In the genomic region with DNA sequence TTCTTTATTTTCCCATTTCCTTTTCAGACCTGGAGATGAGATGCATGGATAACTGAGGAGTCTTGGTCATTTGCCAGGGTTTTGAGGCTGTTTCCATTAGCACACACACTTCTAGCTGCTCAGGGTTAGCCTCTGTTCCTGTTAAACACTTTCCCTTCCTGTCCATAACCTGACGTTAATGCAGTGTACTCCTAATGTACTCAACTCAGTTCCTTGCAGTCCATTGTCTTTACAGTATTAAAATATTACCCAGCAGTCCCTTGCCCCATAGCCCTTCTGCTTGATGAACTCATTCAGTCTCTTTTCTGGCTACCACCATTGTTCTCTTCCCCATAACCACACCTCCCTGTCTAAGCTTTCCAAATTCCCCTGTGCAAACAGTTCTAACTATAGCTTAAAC, we compare ENCODE assay signal across 18 mouse cellular contexts.
DNase-seq lines count a peak whose midpoint lies in the region; ATAC-seq and TF ChIP-seq lines count a peak whose summit lies in the region.
"Had no signal": no experiment of that assay in that cellular context is flagged by ENCODE, and none has a peak within 500 bp of the region (broad histone marks: within the 10 kb centered on the region; RNA-seq: fewer than 3 reads in every experiment).

No protein-coding gene starts in this region.

- no peak overlapping the region for H3K27ac ChIP-seq in forebrain, embryonic 13.5 days
- no peak overlapping the region for H3K27ac ChIP-seq in forebrain, embryonic 12.5 days
- H3K27ac ChIP-seq in kidney, postnatal 0 days: no peak overlapping the region
- no peak overlapping the region for H3K27ac ChIP-seq in lung, postnatal 0 days (ENCODE audit: low read length)
- H3K27ac ChIP-seq: embryonic facial prominence, embryonic 13.5 days; heart, adult 2 months; hindbrain, embryonic 15.5 days had no signal

- H3K4me2 ChIP-seq in forebrain, embryonic 13.5 days: no peak overlapping the region
- H3K4me2 ChIP-seq in forebrain, embryonic 12.5 days: no peak overlapping the region
- no peak overlapping the region for H3K4me2 ChIP-seq in kidney, postnatal 0 days (ENCODE audit: low read length)
- no peak overlapping the region for H3K4me2 ChIP-seq in lung, postnatal 0 days (replicated peaks; ENCODE audit: low read depth, low read length)
- H3K4me2 ChIP-seq: embryonic facial prominence, embryonic 13.5 days; heart, embryonic 11.5 days; hindbrain, embryonic 15.5 days had no signal

- peak; percentile 21; the same call in 1 of the 2 replicates for ATAC-seq in forebrain, embryonic 13.5 days
- no peak for ATAC-seq in forebrain, embryonic 12.5 days (ENCODE audit: low FRiP score)
- ATAC-seq in kidney, postnatal 0 days (replicated peaks; ENCODE audit: low FRiP score, low read depth): no peak
- peak; percentile 41 for ATAC-seq in lung, postnatal 0 days
- ATAC-seq: forebrain, embryonic 16.5 days had no signal

- no peaks in the 10 kb centered on the region for H3K27me3 ChIP-seq in forebrain, embryonic 13.5 days
- H3K27me3 ChIP-seq in forebrain, embryonic 12.5 days: no peaks in the 10 kb centered on the region; the same call in 1 of the 2 replicates
- H3K27me3 ChIP-seq in kidney, postnatal 0 days (ENCODE audit: insufficient read depth, low read length): no peaks in the 10 kb centered on the region
- H3K27me3 ChIP-seq in lung, postnatal 0 days (replicated peaks; ENCODE audit: insufficient read depth, low read length): no peaks in the 10 kb centered on the region
- H3K27me3 ChIP-seq: embryonic facial prominence, embryonic 13.5 days; hindbrain, embryonic 15.5 days had no signal

- H3K4me1 ChIP-seq in forebrain, embryonic 13.5 days: no peaks in the 10 kb centered on the region; the same call in 1 of the 2 replicates
- no peaks in the 10 kb centered on the region for H3K4me1 ChIP-seq in forebrain, embryonic 12.5 days
- no peaks in the 10 kb centered on the region for H3K4me1 ChIP-seq in kidney, postnatal 0 days (replicated peaks; ENCODE audit: insufficient read depth, low read length)
- H3K4me1 ChIP-seq in lung, postnatal 0 days (ENCODE audit: insufficient read depth, low read depth, low read length): no peaks in the 10 kb centered on the region
- H3K4me1 ChIP-seq: embryonic facial prominence, embryonic 13.5 days; hindbrain, embryonic 15.5 days had no signal

- no peak for TF ChIP-seq CTCF in kidney, postnatal 0 days (IDR thresholded peaks at IDR 0.05; ENCODE audit: low read depth)
- TF ChIP-seq CTCF in lung, postnatal 0 days (IDR thresholded peaks at IDR 0.05): no peak

- DNase-seq in kidney, postnatal 0 days (ENCODE audit: low spot score): peak; percentile 3
- DNase-seq in kidney, postnatal 10 days: no peak
- DNase-seq in lung, postnatal 0 days (ENCODE audit: low spot score): peak; percentile 30
- no peak for DNase-seq in lung, postnatal 10 days
- DNase-seq in layer of hippocampus, postnatal 10 days (ENCODE audit: low spot score in 2 of 2): no peak
- DNase-seq: adrenal gland, postnatal 10 days; cerebellum, adult 11-12 months; cerebellum, adult 9-10 months; cerebellum, postnatal 25 days; gastrocnemius, postnatal 14 days; heart, adult 2 months; heart, postnatal 36 days had no signal

- 46% methylated on average over 1 of the region's 1 CpGs for whole genome bisulfite sequencing in forebrain, embryonic 13.5 days
- 68% methylated on average over 1 of the region's 1 CpGs for WGBS in forebrain, embryonic 12.5 days
- WGBS in kidney, postnatal 0 days: 43% methylated on average over 1 of the region's 1 CpGs
- WGBS in lung, postnatal 0 days: 14% methylated on average over 1 of the region's 1 CpGs

- H3K36me3 ChIP-seq in forebrain, embryonic 13.5 days (ENCODE audit: poor library complexity, severe bottlenecking): no peaks in the 10 kb centered on the region
- no peaks in the 10 kb centered on the region for H3K36me3 ChIP-seq in forebrain, embryonic 12.5 days (replicated peaks)
- H3K36me3 ChIP-seq in kidney, postnatal 0 days (ENCODE audit: insufficient read depth, low read length): no peaks in the 10 kb centered on the region
- no peaks in the 10 kb centered on the region for H3K36me3 ChIP-seq in lung, postnatal 0 days (ENCODE audit: insufficient read depth, low read length)
- H3K36me3 ChIP-seq: embryonic facial prominence, embryonic 13.5 days; hindbrain, embryonic 15.5 days had no signal

- no peak overlapping the region for H3K4me3 ChIP-seq in forebrain, embryonic 13.5 days
- H3K4me3 ChIP-seq in forebrain, embryonic 12.5 days (replicated peaks): no peak overlapping the region
- H3K4me3 ChIP-seq in kidney, postnatal 0 days (replicated peaks; ENCODE audit: low read depth, low read length): no peak overlapping the region
- H3K4me3 ChIP-seq in lung, postnatal 0 days (ENCODE audit: low read depth, low read length): no peak overlapping the region
- H3K4me3 ChIP-seq: embryonic facial prominence, embryonic 13.5 days; heart, adult 2 months; hindbrain, embryonic 15.5 days had no signal

- no peaks in the 10 kb centered on the region for H3K9me3 ChIP-seq in forebrain, embryonic 13.5 days (replicated peaks)
- no peaks in the 10 kb centered on the region for H3K9me3 ChIP-seq in forebrain, embryonic 12.5 days
- no peaks in the 10 kb centered on the region for H3K9me3 ChIP-seq in kidney, postnatal 0 days (replicated peaks; ENCODE audit: low read length)
- no peaks in the 10 kb centered on the region for H3K9me3 ChIP-seq in lung, postnatal 0 days (ENCODE audit: low read length)
- H3K9me3 ChIP-seq: embryonic facial prominence, embryonic 13.5 days; hindbrain, embryonic 15.5 days had no signal

- H3K9ac ChIP-seq in forebrain, embryonic 13.5 days: no peak overlapping the region
- no peak overlapping the region for H3K9ac ChIP-seq in forebrain, embryonic 12.5 days
- no peak overlapping the region for H3K9ac ChIP-seq in kidney, postnatal 0 days (ENCODE audit: low read depth, low read length)
- no peak overlapping the region for H3K9ac ChIP-seq in lung, postnatal 0 days (replicated peaks; ENCODE audit: low read depth)
- H3K9ac ChIP-seq: embryonic facial prominence, embryonic 13.5 days; hindbrain, embryonic 15.5 days had no signal

- peak; percentile 40 for TF ChIP-seq EP300 in lung, postnatal 0 days (IDR thresholded peaks at IDR 0.05)

Comparison
In these comparisons a context has a peak if more than half of its experiments do, and no peak if none do; other contexts are left out.
1. ATAC-seq: peak in forebrain, embryonic 13.5 days (single experiment) and lung, postnatal 0 days (single experiment); none in forebrain, embryonic 12.5 days (single experiment) and kidney, postnatal 0 days (single experiment).
2. DNase-seq: peak in kidney, postnatal 0 days (single experiment) and lung, postnatal 0 days (single experiment); none in kidney, postnatal 10 days (single experiment), lung, postnatal 10 days (single experiment) and layer of hippocampus, postnatal 10 days (0 of 2).